Mouse (Mus musculus): ENCODE measurements around the gene Palb2. TPM values are rescaled to one million over a fixed set of nuclear protein-coding genes. Genes with fewer than 3 reads are reported as not detected.
A peak's percentile ranks its signal among the peaks of the same experiment; 100 is the strongest.

Palb2 gene
- total RNA-seq, 2 experiments from 2014 or later = 1.4 to 1.5 TPM

- DNase-seq = no peak
Observed at GRCm38 (mm10) chr7:122098009-122098408, 34.8 kb downstream of the Palb2 start.

DNA sequence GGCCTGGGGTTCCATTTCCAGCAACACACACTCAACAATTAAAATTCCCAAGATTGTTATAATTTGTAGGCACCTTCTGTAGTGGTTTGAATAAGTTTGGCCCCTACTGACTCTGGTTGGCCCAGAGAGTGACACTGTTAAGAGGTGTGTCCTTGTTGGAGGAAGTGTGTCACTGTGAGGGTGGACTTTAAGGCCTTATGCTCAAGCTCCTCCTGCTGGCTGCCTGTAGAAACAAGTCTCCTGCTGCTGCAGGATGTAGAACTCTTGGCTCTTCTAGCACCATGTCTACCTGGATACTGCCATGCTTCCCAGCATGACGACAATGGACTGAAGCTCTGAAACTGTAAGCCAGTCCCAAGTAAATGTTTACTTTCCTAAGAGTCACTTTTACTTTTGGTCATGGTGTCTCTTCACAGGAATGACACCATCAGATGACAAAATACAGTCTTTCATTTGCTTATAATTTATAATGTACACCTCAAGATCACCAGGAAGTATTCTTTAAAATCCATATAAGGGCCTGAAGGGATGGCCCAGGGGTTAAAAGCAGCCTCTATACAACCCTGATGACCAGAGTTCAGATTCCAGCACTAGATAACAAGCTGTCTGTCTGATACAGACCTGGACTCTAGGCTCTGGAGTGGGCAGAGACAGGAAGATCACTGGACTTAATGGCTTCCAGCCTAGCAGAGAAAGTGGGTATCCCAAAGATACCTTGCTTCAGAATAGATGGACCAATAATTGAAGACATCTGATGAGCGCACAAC lies 38.0 kb downstream of the Palb2 start:
- DNase-seq = no peak

GRCm38 (mm10) chr7:122087195-122087982 lies 45.4 kb downstream of the Palb2 start:
- DNase-seq = no peak

- DNase-seq = no peak
Observed at GRCm38 (mm10) chr7:122081071-122081470, 51.7 kb downstream of the Palb2 start.

DNA sequence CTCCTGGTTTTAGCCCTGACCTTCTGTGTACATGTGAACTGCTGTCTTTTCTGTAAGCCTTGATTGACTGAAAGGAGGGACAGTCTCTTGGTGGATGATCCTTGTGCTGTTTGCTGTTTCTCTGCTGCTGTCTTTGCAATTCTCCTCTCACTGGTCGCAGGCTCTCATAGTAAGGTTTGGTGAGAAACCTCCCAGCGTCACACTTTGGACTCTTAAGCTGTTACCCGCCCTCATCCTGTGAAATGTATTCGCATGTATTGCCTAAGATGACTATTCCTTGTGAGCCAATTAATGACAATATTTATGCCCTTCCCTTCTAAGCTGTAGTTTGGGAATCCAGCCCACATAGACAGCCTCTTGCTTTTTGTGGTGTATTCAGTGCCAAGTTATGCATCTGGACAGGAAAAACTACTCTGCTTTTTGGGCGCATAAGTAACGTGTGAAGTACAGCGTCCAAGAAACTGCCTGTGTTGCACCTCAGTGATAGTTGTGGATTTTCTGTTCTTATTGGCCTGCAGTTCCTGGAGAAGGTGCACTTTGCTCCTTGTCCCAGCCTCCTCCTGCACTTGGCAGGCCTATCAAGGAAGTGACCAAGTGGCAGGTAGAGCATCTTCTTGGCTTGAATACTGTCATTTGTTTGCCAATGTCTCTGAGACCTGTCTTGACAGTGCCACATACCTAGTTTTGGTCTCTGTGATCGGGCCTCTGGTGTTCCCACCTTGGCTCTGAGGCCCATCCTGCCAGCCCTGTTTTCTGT lies 52.8 kb downstream of the Palb2 start:
- no peak for DNase-seq

- DNase-seq = no peak
Observed at GRCm38 (mm10) chr7:122074374-122074773, 58.4 kb downstream of the Palb2 start.

DNA sequence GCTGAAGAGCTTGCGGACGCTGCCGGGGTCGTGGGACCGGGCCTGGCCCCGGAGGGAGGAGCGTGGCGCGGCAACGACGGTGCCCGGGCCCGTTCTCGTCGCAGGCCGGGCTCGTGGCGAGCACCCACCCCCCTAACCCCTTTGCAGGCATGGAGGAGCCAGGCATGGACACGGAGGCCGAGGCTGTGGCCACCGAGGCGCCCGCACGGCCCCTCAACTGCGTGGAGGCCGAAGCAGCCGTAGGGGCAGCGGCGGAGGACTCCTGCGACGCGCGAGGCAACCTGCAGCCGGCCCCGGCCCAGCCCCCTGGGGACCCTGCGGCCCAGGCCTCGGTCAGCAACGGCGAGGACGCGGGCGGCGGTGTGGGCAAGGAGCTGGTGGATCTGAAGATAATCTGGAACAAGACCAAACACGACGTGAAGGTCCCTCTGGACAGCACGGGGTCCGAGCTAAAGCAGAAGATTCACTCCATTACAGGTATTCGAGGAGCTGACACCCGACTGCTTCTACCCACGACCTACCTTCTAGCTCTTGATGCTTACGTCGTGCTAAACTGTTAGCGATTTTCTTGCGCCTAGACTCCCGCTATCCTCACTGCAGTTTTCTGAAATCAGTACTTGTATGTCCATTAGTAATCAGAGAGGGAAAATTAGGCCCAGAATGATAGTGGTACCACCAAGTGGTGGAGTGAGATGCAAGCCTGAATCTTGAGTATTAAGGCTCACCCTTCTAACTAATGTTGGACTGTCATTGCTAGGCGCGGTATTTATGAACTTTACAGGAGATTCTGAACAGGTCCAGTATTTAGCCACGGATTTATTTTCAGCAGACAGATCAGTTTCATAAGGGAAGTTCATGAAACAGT lies 65.0 kb downstream of the Palb2 start:
- DNase-seq = peak in 1 of 2 experiments; percentile 23

GRCm38 (mm10) chr7:122066945-122067516 lies 65.8 kb downstream of the Palb2 start, which contains the start of the genes Ubfd1 and Ears2:
Gene Ubfd1, plus strand, starts transcription at chr7:122067175.
Gene Ears2, minus strand, starts transcription at chr7:122067263.
- DNase-seq = peak; percentile 97 to 98

DNA sequence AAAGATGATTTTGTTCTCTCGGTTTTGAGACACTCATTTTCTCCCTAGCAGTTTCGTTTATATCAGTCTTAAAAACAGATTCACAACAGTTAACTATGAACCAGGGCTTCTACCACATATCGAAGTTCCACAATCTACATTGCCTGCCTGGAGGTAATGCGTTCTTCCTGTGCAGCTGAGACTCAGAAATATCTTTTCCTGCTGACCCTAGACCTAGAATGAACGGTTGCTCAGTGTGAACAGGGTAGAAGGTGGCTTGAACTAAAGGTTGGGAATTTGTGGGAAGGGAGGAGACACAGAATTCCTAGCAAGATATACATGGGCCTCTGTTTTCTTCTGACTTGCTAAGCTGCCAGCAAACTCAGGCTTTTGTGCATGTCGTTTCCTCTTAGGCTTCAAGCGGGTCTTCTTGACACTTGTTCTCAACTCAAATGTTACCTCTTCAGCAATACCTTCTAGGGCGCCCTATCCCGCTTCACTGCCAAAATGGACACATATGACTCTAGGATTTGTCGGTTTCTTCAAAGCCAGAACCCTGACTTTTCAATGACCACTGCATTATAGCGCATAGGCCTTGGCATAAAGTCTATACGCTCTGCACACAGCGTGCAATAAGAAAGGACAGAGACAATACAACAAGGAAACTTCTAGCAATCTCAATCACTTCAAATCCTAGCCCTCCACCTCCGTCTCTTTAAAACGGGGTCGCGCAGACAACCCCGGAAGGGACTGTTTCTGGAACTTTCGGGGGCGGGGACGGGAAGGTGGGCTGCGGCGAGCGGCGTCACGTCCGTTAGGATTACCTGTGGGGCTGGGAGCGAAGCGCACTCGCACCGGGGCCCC lies 66.5 kb downstream of the Palb2 start:
- peak in 1 of 2 experiments; percentile 25 for DNase-seq

DNA sequence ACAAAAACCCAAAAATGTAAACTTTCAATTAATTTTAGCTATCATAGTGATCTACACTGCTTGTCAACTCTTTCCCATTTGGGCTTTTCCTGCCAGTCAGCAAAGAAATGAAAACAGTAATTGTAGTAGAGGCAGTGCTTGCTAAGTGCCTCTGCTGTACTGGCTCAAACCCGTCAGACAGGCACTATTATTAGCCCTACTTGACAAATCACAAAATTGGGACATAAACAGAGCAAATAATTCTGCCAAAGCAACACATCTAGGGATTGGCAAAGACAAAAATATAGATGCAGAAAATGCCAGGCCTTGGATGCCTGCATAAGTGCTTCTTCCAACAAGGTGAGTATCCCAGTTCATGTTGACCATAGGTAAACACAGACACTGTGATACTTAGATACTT lies 67.1 kb downstream of the Palb2 start:
- no peak for DNase-seq

Other genes with a start within 250 kb of the Palb2 start
- 10 to 100 TPM; 39.8 to 41.3 TPM for gene Cog7, start 151.3 kb downstream of the Palb2 start, total RNA-seq (2021)
- 10 to 100 TPM; 29.8 to 34.7 TPM for gene Gga2, start 111.8 kb downstream of the Palb2 start, total RNA-seq (2021)
- gene Ubfd1, start 65.8 kb downstream of the Palb2 start, total RNA-seq (2021) = 10 to 100 TPM; 59.2 to 61.9 TPM
- gene Ears2, start 65.7 kb downstream of the Palb2 start, total RNA-seq (2021) = 10 to 100 TPM in 1 of 2 experiments, 1 to 10 TPM in 1; 9.7 to 10.0 TPM
- 100 to 1,000 TPM; 290 to 336 TPM for gene Ndufab1, start 31.1 kb downstream of the Palb2 start, total RNA-seq (2021)
- gene Dctn5, start 56 bp upstream of the Palb2 start, total RNA-seq (2021) = 100 to 1,000 TPM; 106 to 109 TPM
- gene Plk1, start 26.5 kb upstream of the Palb2 start, total RNA-seq (2021) = 1 to 10 TPM; 2.7 to 2.8 TPM
- under 1 TPM; 0.33 to 0.50 TPM for gene Ern2, start 53.2 kb upstream of the Palb2 start, total RNA-seq (2021)
- gene Chp2, start 86.5 kb upstream of the Palb2 start, total RNA-seq (2021) = 1 to 10 TPM; 2.3 to 3.1 TPM
- 100 to 1,000 TPM; 805 to 833 TPM for gene Prkcb, start 155.8 kb upstream of the Palb2 start, total RNA-seq (2021)

All from layer of hippocampus, postnatal 36 days (tissue).